Mouse (Mus musculus) NIH3T3 (cell line): ENCODE data around the gene Bcl2l1.

Experiments used
- DNase-seq: peaks from one replicate; pipeline ENCODE4 v3.0.0-alpha.2; 2012; ENCODE audit warnings: low read depth

Bcl2l1 gene

GRCm38 (mm10) chr2:152772231-152772630 is 59.3 kb downstream of the Bcl2l1 start:
- DNase-seq: no peak

- DNase-seq: no peak
Observed at GRCm38 (mm10) chr2:152771571-152771970, 60.0 kb downstream of the Bcl2l1 start.

DNA sequence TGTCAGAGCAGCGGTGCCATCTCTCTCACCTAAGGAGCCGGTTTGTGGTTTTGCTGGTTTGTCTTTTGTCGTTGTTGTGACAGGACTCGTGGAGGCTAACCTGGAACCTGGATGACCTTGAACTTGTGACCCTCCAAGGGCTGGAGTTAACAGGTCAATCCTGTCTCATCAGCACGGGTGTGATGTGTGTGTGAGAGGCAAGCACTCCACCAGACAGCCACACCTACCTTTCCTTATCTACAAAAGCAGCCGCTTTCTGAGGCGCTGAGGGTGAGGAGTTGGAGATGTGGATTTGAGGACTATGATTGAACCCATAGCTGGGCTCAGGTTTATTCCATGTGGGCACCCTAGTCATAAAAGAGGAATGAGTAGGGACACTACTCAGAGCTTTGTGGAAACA is 61.9 kb downstream of the Bcl2l1 start:
- DNase-seq: no peak

DNA sequence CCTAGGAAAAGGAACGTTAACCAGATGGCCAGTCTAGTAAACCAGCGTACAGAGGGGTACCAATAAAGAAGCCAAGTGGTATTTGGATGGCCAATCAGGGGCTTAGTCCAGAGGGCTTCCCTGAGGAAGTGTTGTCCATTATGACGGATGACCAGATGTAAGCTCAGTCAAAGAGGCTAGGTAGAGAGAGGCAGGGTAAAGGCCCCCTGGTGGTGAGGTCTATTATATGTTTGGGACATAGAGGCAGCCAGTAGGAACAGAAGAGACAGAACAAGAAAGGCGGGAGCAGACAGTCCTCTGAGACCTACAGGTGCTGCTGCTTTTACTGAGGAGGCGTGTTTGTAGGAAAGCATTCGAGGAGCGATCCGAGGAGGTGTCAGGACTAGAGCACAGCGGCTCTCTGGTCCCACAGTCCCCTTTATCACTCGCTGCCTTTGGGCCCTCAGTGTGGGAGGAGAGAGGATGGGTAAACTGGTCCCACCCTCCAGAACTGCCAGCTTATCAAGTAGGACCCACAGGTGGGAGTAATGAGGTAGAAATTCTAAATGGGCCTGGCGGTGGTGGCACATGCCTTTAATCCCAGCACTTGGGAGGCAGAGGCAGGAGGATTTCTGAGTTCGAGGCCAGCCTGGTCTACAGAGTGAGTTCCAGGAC is 63.8 kb downstream of the Bcl2l1 start:
- DNase-seq: peak; percentile 64

DNA sequence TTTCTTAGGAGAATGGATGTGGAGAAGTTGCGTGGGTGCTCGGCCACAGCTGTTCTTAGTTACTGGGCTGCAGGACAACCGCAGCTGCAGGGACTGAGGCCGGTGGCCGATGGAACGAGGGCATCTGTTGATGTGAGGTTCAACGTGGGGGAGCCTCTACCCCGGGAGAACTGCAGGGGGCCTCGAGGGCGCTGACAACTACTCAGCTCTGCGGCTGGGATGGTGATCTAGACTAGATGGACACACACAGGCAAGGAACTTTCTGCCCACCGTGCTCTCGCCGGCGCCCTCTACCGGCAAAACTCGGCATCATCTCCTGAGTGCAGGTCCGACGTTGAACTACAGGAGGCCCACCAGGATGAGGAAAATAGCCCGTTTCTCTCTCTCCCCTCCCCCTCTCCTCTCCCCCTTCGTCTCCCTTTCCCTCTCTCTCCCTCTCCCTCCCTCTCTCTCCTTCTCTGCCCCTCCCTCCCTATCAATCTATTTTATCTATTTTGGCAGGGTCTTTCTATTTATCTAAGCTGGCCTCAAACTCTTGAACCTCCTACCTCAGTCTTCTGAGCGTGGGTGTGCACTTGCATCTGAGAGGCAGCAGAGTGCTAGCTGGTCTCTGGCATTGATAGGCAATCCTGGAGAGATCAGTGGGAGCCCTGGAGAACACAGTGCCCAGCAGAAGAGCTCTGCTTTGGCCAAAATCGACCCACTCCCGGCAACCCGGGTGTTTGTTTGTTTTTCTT is 65.0 kb downstream of the Bcl2l1 start:
- DNase-seq: peak; percentile 95

GRCm38 (mm10) chr2:152765045-152765674 is 66.4 kb downstream of the Bcl2l1 start:
- no peak for DNase-seq

DNA sequence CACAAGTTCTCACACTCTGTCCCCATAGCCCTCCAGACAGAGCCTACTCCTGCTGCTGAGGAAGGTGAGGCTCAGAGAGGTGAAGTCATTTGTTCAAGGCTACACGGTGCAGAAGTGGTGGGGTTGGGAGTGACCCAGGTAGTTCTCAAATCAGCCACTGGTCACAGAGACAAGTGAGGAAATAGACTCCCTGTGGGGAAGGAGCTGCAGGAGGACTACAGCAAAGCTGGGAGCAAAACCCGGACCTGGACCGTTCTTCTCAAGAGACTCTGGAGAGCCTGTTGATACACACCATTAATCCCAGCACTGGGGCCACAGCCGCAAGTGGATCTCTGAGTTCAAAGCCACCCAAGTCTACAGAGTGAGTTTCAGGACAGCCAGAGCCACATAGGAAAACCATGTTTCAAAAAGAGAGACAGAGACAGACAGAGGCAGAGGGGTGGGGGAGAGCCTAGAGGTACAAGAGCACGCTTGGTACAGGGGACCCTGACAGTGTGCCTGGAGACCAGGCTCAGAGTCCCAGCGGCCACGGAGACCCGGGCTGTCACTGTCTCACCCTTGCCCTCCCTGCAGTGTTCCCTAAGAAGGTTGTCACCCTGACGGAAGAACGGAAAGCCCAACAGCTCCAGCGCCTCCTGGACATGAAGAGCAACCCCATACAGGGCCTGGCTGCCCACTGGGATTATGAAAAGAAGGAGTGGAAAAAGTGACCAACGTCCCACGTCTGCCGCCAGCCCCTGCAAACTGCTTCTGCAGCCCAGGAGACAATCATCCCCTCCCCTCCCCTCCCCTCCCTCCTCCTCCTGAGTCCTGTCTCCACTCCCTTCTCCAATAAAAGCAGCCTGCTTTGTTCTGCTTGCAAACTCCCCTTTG is 67.1 kb downstream of the Bcl2l1 start:
- DNase-seq: no peak

- no peak for DNase-seq
Observed at GRCm38 (mm10) chr2:152763310-152763709, 68.2 kb downstream of the Bcl2l1 start.

DNA sequence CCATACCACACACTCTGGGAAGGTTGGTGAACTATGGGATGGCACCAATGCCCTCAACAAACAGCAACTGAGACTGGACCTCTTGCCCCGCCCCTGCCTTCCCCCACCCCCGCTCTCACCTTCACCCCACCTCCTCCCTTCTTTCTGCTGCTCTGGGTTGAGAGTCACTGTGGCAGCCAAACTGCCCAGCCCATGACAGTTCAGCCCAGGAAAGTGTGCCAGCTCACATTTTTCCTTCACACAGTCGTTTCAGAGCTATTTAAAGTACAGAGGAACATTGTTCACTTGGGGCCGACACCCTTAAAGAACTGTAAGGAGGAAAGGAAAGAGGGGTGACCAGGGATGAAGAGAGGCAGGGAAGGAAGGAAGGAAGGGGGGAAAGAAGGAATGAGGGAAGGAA is 73.2 kb downstream of the Bcl2l1 start:
- peak; percentile 60 for DNase-seq

DNA sequence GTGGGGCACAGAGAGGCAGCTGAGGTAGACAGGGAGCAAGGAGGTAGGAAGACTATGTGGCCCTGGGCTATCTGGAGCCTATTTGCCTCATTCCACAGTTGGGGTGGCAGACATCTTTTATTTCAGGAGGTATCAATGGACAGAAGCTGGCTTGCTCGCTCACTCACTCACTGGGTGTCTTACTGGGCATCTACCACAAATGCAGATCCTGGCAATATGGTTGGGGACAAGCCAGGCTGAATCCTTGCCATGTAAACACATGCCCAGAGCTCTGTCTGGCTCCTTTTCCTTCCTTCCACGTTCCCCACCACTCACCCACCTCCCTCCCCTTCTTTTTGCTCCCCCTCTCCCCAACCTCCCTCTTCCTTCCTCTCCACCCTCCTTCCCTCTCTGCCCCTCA is 74.0 kb downstream of the Bcl2l1 start:
- no peak for DNase-seq

- DNase-seq: no peak
Observed at GRCm38 (mm10) chr2:152756474-152757393, 74.8 kb downstream of the Bcl2l1 start.

GRCm38 (mm10) chr2:152753944-152754711 is 77.4 kb downstream of the Bcl2l1 start, which contains the start of gene Cox4i2:
TSS of gene Cox4i2 (plus strand) at chr2:152754173.
- DNase-seq: no peak

GRCm38 (mm10) chr2:152742435-152742834 is 89.1 kb downstream of the Bcl2l1 start:
- DNase-seq: peak; percentile 84

DNA sequence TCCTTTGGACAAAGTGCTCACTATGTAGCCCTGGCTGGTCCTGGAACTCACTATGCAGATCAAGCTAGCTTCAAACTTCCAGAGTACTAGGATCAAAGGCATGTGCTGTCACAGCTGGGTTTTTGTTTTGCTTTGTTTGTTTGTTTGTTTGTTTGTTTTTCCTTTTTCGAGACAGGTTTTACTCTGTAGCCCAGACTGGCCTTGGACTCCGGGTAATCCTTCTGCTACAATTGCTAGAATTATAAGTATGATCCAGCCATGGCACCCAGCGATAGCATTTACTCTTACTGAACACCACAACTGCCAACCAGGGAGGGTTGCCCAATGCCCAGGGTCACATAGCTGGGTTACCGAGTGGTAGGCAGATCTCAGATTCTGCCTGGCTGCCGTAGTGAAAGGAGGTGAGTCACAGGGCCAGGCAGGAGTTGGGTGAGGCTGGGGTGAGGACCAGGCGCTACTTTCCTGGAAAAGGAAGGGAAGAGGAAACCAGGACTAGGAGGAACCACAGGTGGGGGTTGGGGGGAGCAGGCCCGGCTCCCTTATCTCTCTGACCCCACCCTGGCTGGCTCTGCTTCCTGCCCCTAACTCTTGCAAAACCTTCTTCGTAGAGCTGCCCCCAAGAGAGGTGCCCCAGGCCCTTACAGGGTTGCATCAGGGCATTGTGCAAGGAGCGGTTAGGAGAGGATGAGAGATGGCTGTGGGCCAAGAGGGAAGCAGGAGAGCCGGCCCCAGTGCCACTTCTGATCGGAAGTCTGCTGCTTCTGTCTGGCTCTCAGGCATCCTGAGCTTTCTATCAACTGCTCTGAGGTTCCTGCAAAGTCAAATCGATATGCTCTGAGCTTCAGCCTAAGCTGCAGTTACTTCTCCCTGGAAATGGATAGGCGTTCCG is 90.1 kb downstream of the Bcl2l1 start:
- peak; percentile 93 for DNase-seq

DNA sequence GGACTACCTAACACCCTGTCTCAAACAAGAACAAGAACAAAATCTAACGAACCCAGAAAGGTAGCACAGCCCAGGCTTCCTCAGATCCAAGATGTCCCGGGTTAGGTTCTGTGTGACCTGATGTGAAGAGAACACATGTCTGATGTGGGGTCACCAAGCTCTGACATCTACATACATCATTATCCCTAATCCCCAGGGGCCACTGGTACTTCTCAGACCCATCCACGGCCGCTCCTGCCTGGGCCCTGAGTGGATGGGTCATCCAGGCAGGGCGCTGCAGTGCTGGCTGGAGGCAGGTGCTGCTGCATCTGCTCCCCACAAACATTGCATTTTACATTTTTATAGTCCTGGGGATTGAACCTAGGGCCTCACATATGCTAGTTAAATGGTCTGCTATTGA is 91.0 kb downstream of the Bcl2l1 start:
- no peak for DNase-seq

GRCm38 (mm10) chr2:152739842-152740260 is 91.7 kb downstream of the Bcl2l1 start:
- peak; percentile 45 for DNase-seq

GRCm38 (mm10) chr2:152739031-152739841 is 92.3 kb downstream of the Bcl2l1 start:
- DNase-seq: peak; percentile 81

- DNase-seq: no peak
Observed at GRCm38 (mm10) chr2:152738341-152738740, 93.2 kb downstream of the Bcl2l1 start.
